Mouse (Mus musculus) kidney, postnatal 0 days (tissue): ENCODE results near the gene Tnrc6b. TPM values are rescaled to one million over a fixed set of nuclear protein-coding genes. Genes with fewer than 3 reads are reported as not detected.

Experiments used
- ATAC-seq: fragments of 200-750 bp; cut with Nextera tagmentation; replicated peaks from 2 replicates; pipeline ENCODE4 v1.8.0; 2017; ENCODE audit warnings: low read depth, moderate number of reproducible peaks, moderate TSS enrichment, moderate library complexity; ENCODE audit not compliant: low FRiP score
- DNase-seq: peaks from one replicate; pipeline ENCODE4 v3.0.0-alpha.2; 2016; ENCODE audit warnings: low spot score
- H3K27ac ChIP-seq: fragments of 300-500 bp; sonication (generic); 2 replicates; pipeline ENCODE4 v1.5.1; 2014; ENCODE audit warnings: mild to moderate bottlenecking
- H3K27me3 ChIP-seq: fragments of 300-500 bp; sonication (generic); 2 replicates; pipeline ENCODE4 v1.6.1; 2014; ENCODE audit warnings: low read length, mixed read lengths; ENCODE audit not compliant: insufficient read depth
- H3K36me3 ChIP-seq: fragments of 300-500 bp; sonication (generic); 2 replicates; pipeline ENCODE4 v1.6.1; 2014; ENCODE audit warnings: low read length, mixed read lengths; ENCODE audit not compliant: insufficient read depth
- H3K4me1 ChIP-seq: fragments of 300-500 bp; sonication (generic); replicated peaks from 2 replicates; pipeline ENCODE4 v1.6.1; 2014; ENCODE audit warnings: antibody characterized with exemption, low read length, mixed read lengths; ENCODE audit not compliant: insufficient read depth
- H3K4me2 ChIP-seq: fragments of 300-500 bp; sonication (generic); 2 replicates; pipeline ENCODE4 v1.6.1; 2014; ENCODE audit warnings: mild to moderate bottlenecking, low read length, moderate library complexity, mixed read lengths
- H3K4me3 ChIP-seq: fragments of 300-500 bp; sonication (generic); replicated peaks from 2 replicates; pipeline ENCODE4 v1.5.1; 2014; ENCODE audit warnings: low read depth, low read length
- H3K9ac ChIP-seq: fragments of 300-500 bp; sonication (generic); 2 replicates; pipeline ENCODE4 v1.6.1; 2014; ENCODE audit warnings: low read depth, low read length
- H3K9me3 ChIP-seq: fragments of 300-500 bp; sonication (generic); replicated peaks from 2 replicates; pipeline ENCODE4 v1.6.1; 2016; ENCODE audit warnings: low read length, inconsistent platforms, mixed read lengths
- CTCF ChIP-seq: IDR thresholded peaks from 2 replicates; pipeline ENCODE4 v1.5.1; 2016; ENCODE audit warnings: antibody characterized with exemption, low read depth, mild to moderate bottlenecking, moderate library complexity
- WGBS: fragments of 180-500 bp; shearing (Covaris S2); extraction: QIAGEN DNeasy Blood & Tissue Kit; methylation state at CpG from one replicate; pipeline ENCODE4 v1.1.7; 2014; 5-methylcytosine and 5-hydroxymethylcytosine counted together
- polyA plus RNA-seq: library from polyadenylated mRNA; unstranded; fragments of >200 nt; fragmentation: Nextera tagmentation; extraction: Ambion mirVana; gene quantifications from 2 replicates; pipeline ENCODE4 v1.2.1, GENCODE M21; 2015

The Tnrc6b gene
- polyA plus RNA-seq, 1 experiment from 2014 or later, result 11.2 TPM

- H3K27ac ChIP-seq, result peak overlapping the region; percentile 68; the same call in 1 of the 2 replicates
- H3K4me1 ChIP-seq, result no peaks in the 10 kb centered on the region; the same call in 1 of the 2 replicates
- peak overlapping the region; percentile 60 for H3K4me2 ChIP-seq
- peak overlapping the region; percentile 7; the same call in 1 of the 2 replicates for H3K4me3 ChIP-seq
- ATAC-seq (no peak), DNase-seq (peak; percentile 41)
- H3K36me3 ChIP-seq, result no peaks in the 10 kb centered on the region
- H3K9ac ChIP-seq, result no peak overlapping the region
- WGBS, result 3% methylated on average over 11 of the region's 11 CpGs
- no peaks in the 10 kb centered on the region for H3K27me3 ChIP-seq
- TF ChIP-seq CTCF, result no peak
- no peaks in the 10 kb centered on the region for H3K9me3 ChIP-seq
These were observed 4.5 kb upstream of the Tnrc6b start for GRCm38 (mm10) chr15:80706596-80706995.

GRCm38 (mm10) chr15:80707088-80707487 lies 4.0 kb upstream of the Tnrc6b start:
- DNase-seq, result peak; percentile 92
- 39% methylated on average over 8 of the region's 8 CpGs for WGBS

GRCm38 (mm10) chr15:80709593-80709992 lies 1.5 kb upstream of the Tnrc6b start:
- Histone ChIP-seq H3K4me2 (no peak overlapping the region), H3K4me1 (peaks cover 4% of the 10 kb centered on the region; the same call in 1 of the 2 replicates), H3K27ac (no peak overlapping the region), H3K9ac (no peak overlapping the region), H3K36me3 (no peaks in the 10 kb centered on the region), H3K4me3 (no peak overlapping the region), H3K9me3 (no peaks in the 10 kb centered on the region), H3K27me3 (no peaks in the 10 kb centered on the region)
- WGBS, result 44% methylated on average over 6 of the region's 6 CpGs
- ATAC-seq (no peak), DNase-seq (peak; percentile 68)
- peak; percentile 38 for TF ChIP-seq CTCF

More at GRCm38 (mm10) chr15:80707088-80707487, 4.0 kb upstream of the Tnrc6b start:
- TF ChIP-seq CTCF, result no peak
- no peak for ATAC-seq
- Histone ChIP-seq H3K9me3 (no peaks in the 10 kb centered on the region), H3K27ac (peak overlapping the region; percentile 68), H3K4me1 (peaks cover under 1% of the 10 kb centered on the region; the same call in 1 of the 2 replicates), H3K4me2 (peak overlapping the region; percentile 60), H3K9ac (no peak overlapping the region), H3K36me3 (no peaks in the 10 kb centered on the region), H3K27me3 (no peaks in the 10 kb centered on the region), H3K4me3 (no peak overlapping the region)

GRCm38 (mm10) chr15:80710257-80710607 lies 881 bp upstream of the Tnrc6b start:
- H3K9me3 ChIP-seq, result no peaks in the 10 kb centered on the region
- ATAC-seq (no peak), DNase-seq (no peak)
- peak overlapping the region; percentile 79; the same call in 1 of the 2 replicates for H3K4me3 ChIP-seq
- H3K4me1 ChIP-seq, result peaks cover 4% of the 10 kb centered on the region; the same call in 1 of the 2 replicates
- TF ChIP-seq CTCF, result no peak
- peak overlapping the region; percentile 44 for H3K4me2 ChIP-seq
- peak overlapping the region; percentile 95; the same call in 1 of the 2 replicates for H3K27ac ChIP-seq
- H3K9ac ChIP-seq, result 0 out of 2 replicates have a peak overlapping the region, but pooled peaks have one; percentile 75
- H3K27me3 ChIP-seq, result no peaks in the 10 kb centered on the region
- no peaks in the 10 kb centered on the region for H3K36me3 ChIP-seq
- 14% methylated on average over 5 of the region's 5 CpGs for WGBS

GRCm38 (mm10) chr15:80711401-80712151 lies 463 bp downstream of the Tnrc6b start:
- Histone ChIP-seq H3K36me3 (no peaks in the 10 kb centered on the region), H3K4me2 (peak overlapping the region; percentile 75), H3K9ac (peak overlapping the region; percentile 88), H3K9me3 (no peaks in the 10 kb centered on the region), H3K4me3 (peak overlapping the region; percentile 79), H3K27me3 (no peaks in the 10 kb centered on the region), H3K27ac (peak overlapping the region; percentile 93), H3K4me1 (peaks cover 4% of the 10 kb centered on the region; the same call in 1 of the 2 replicates)
- WGBS, result under 1% methylated on average over 98 of the region's 106 CpGs
- peak; percentile 67 for DNase-seq
- ATAC-seq, result peak; percentile 38
- TF ChIP-seq CTCF, result 0 out of 2 replicates have a peak, but pooled peaks have one; percentile 10

- Histone ChIP-seq H3K27me3 (no peaks in the 10 kb centered on the region), H3K36me3 (no peaks in the 10 kb centered on the region), H3K4me1 (0 out of 2 replicates have a peak, but pooled peaks cover 4% of the 10 kb centered on the region), H3K9me3 (no peaks in the 10 kb centered on the region), H3K4me2 (no peak overlapping the region), H3K9ac (no peak overlapping the region), H3K4me3 (no peak overlapping the region), H3K27ac (no peak overlapping the region)
- ATAC-seq, result no peak
- DNase-seq, result no peak
- no peak for TF ChIP-seq CTCF
- WGBS, result 52% methylated on average over 4 of the region's 4 CpGs
These were observed 3.2 kb downstream of the Tnrc6b start for GRCm38 (mm10) chr15:80714299-80714698.
